ENCODE assay signal across 9 mouse cellular contexts in the genomic region with DNA sequence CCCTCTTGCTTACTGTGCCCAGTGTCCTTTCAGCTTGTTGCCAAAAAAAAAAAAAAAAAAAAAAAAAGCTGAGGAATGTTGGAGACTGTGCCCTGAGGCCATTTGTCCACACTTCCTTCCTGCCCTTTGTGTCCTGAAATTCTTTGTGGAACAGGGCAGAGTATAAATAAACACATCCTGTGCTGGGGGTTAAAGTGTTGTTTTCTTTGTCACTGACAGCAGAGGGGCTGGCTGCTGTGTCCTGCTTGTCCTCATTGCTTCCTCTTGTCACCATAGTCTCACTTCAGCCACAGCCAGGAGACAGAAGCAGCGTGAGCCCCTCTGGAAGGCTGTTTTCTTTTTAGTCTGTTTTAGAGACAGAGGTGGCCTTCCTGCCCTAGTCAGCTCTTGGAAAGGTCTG. TPM values are rescaled to one million over a fixed set of nuclear protein-coding genes. Genes with fewer than 3 reads are reported as not detected.
A peak's percentile ranks its signal among the peaks of the same experiment; 100 is the strongest.
DNase-seq lines count a peak whose midpoint lies in the region; ATAC-seq lines count a peak whose summit lies in the region.
"Had no signal": no experiment of that assay in that cellular context is flagged by ENCODE, and none has a peak within 500 bp of the region (broad histone marks: within the 10 kb centered on the region; RNA-seq: fewer than 3 reads in every experiment).

No protein-coding gene starts in this region.

- H3K9me3 ChIP-seq in embryonic facial prominence, embryonic 12.5 days, result no peaks in the 10 kb centered on the region
- H3K9me3 ChIP-seq in lung, embryonic 15.5 days, result no peaks in the 10 kb centered on the region

- no peak overlapping the region for H3K4me2 ChIP-seq in embryonic facial prominence, embryonic 12.5 days (replicated peaks)
- H3K4me2 ChIP-seq in lung, embryonic 15.5 days, result no peak overlapping the region

- H3K27ac ChIP-seq in embryonic facial prominence, embryonic 12.5 days, result peak overlapping the region; percentile 59
- H3K27ac ChIP-seq in lung, embryonic 15.5 days, result peak overlapping the region; percentile 86

- H3K27me3 ChIP-seq in embryonic facial prominence, embryonic 12.5 days, result no peaks in the 10 kb centered on the region
- H3K27me3 ChIP-seq in lung, embryonic 15.5 days, result no peaks in the 10 kb centered on the region

- H3K36me3 ChIP-seq in embryonic facial prominence, embryonic 12.5 days, result peaks cover 92% of the 10 kb centered on the region
- H3K36me3 ChIP-seq in lung, embryonic 15.5 days, result peaks cover 79% of the 10 kb centered on the region

- H3K4me1 ChIP-seq in embryonic facial prominence, embryonic 12.5 days, result no peaks in the 10 kb centered on the region
- H3K4me1 ChIP-seq in lung, embryonic 15.5 days, result peaks cover 7% of the 10 kb centered on the region; the same call in 1 of the 2 replicates

- no peak overlapping the region for H3K4me3 ChIP-seq in embryonic facial prominence, embryonic 12.5 days
- H3K4me3 ChIP-seq in lung, embryonic 15.5 days, result no peak overlapping the region

- 10% methylated on average over 1 of the region's 1 CpGs for WGBS in embryonic facial prominence, embryonic 12.5 days
- WGBS in lung, embryonic 15.5 days, result 19% methylated on average over 1 of the region's 1 CpGs

- ATAC-seq in embryonic facial prominence, embryonic 12.5 days (ENCODE audit: insufficient number of reproducible peaks, insufficient read depth, low FRiP score, low TSS enrichment), result no peak
- peak; percentile 65 for ATAC-seq in lung, embryonic 15.5 days (ENCODE audit: borderline replicate concordance, extremely low read depth, low FRiP score, low TSS enrichment)
- ATAC-seq in frontal cortex, adult (ENCODE audit: low TSS enrichment), result no peak

- H3K9ac ChIP-seq in embryonic facial prominence, embryonic 12.5 days, result no peak overlapping the region
- H3K9ac ChIP-seq in lung, embryonic 15.5 days, result no peak overlapping the region

- peak; percentile 31 to 54 for DNase-seq in adrenal gland, adult (ENCODE audit: inconsistent age in 2 of 2, low spot score in 1 of 2)
- no peak for DNase-seq in adrenal gland, adult 8-10 months
- DNase-seq in kidney, adult 18-20 months, result peak; percentile 72
- no peak for DNase-seq in cerebellum, postnatal 10 days
- no peak for DNase-seq in right cerebral cortex, postnatal 4 days
- DNase-seq: cerebellum, adult 11 months had no signal

RNA-seq across cellular contexts. Expression of a gene that starts 9.5 kb away (rescaled TPM):
- 10 to 100 TPM; 34.7 to 56.4 (median 43.6) TPM for total RNA-seq in adrenal gland, adult 8-10 months (2022)
- 69.3 and 72.3 TPM in 2 replicates for polyA plus RNA-seq in embryonic facial prominence, embryonic 12.5 days (2016; fragmentation: Nextera tagmentation; extraction: Ambion mirVana)
- polyA plus RNA-seq in lung, embryonic 15.5 days (2015; fragmentation: Nextera tagmentation; extraction: Ambion mirVana), result 64.5 and 67.9 TPM in 2 replicates

RNA-seq across cellular contexts. Expression of a gene that starts 20.6 kb away (rescaled TPM):
- 100 to 1,000 TPM; 163 to 298 (median 244) TPM for total RNA-seq in adrenal gland, adult 8-10 months (2022)
- polyA plus RNA-seq in embryonic facial prominence, embryonic 12.5 days (2016; fragmentation: Nextera tagmentation; extraction: Ambion mirVana), result 101 and 103 TPM in 2 replicates
- polyA plus RNA-seq in lung, embryonic 15.5 days (2015; fragmentation: Nextera tagmentation; extraction: Ambion mirVana), result 95.5 and 102 TPM in 2 replicates

RNA-seq across cellular contexts. Expression of a gene that starts 55.7 kb away (rescaled TPM):
- total RNA-seq in adrenal gland, adult 8-10 months (2022), result 10 to 100 TPM; 31.2 to 80.8 (median 57.9) TPM
- 88.2 and 89.2 TPM in 2 replicates for polyA plus RNA-seq in embryonic facial prominence, embryonic 12.5 days (2016; fragmentation: Nextera tagmentation; extraction: Ambion mirVana)
- 55.8 and 62.3 TPM in 2 replicates for polyA plus RNA-seq in lung, embryonic 15.5 days (2015; fragmentation: Nextera tagmentation; extraction: Ambion mirVana)

Comparison
In these comparisons a context has a peak if more than half of its experiments do, and no peak if none do; other contexts are left out.
1. DNase-seq: peak in adrenal gland, adult (2 of 2) and kidney, adult 18-20 months (single experiment); none in adrenal gland, adult 8-10 months (single experiment), cerebellum, postnatal 10 days (0 of 2) and right cerebral cortex, postnatal 4 days (single experiment).